ENCODE assay signal across 8 mouse cellular contexts in genomic region chr2:120011462-120012200, GRCm38 (mm10). TPM values are rescaled to one million over a fixed set of nuclear protein-coding genes. Genes with fewer than 3 reads are reported as not detected.
DNase-seq lines count a peak whose midpoint lies in the region; ATAC-seq and TF ChIP-seq lines count a peak whose summit lies in the region.

No protein-coding gene starts in this region.

- peak; percentile 11 to 43 for DNase-seq in spleen, adult 2 months (ENCODE audit: low read depth in 1 of 2, low spot score in 2 of 2)
- no peak for DNase-seq in spleen, adult 12 weeks (ENCODE audit: low spot score)
- DNase-seq in adrenal gland, postnatal 14 days, result peak; percentile 78
- DNase-seq in embryo, embryonic 9.5 days (ENCODE audit: extremely low spot score), result peak; percentile 25
- DNase-seq in heart, postnatal 14 days, result peak; percentile 59 to 75
- DNase-seq in layer of hippocampus, postnatal 14 days (ENCODE audit: low spot score in 2 of 2), result peak; percentile 52 to 59
- DNase-seq in thymus, postnatal 0 days (ENCODE audit: low spot score), result peak; percentile 48

- TF ChIP-seq POLR2A in spleen, adult 2 months (IDR thresholded peaks at IDR 0.05; ENCODE audit: low read depth, low read length), result no peak

- ATAC-seq in megakaryocyte-erythroid progenitor cell, adult 5-6 weeks (replicated peaks; ENCODE audit: low FRiP score, low TSS enrichment, poor library complexity, severe bottlenecking), result peak; percentile 62; the same call in 1 of the 2 replicates

- WGBS in spleen, adult 2 months, result 75% methylated on average over 8 of the region's 8 CpGs

- intact Hi-C loops in heart, postnatal 14 days (cut with DNase I), result loop anchor here (1.0 kb wide), 1 partner anchor 39 kb away; the partner anchor contains the start of gene Mapkbp1

- H3K27ac ChIP-seq in spleen, adult 2 months (ENCODE audit: insufficient read depth, low read length), result no peak overlapping the region

- no peak overlapping the region for H3K4me3 ChIP-seq in spleen, adult 2 months (ENCODE audit: extremely low read depth, insufficient read depth, insufficient read length)

- peak; percentile 35; the same call in 1 of the 2 replicates for TF ChIP-seq CTCF in spleen, adult 2 months (IDR thresholded peaks at IDR 0.05; ENCODE audit: extremely low read depth, insufficient read depth, insufficient read length, insufficient replicate concordance)

- H3K27me3 ChIP-seq in spleen, adult 2 months (ENCODE audit: control insufficient read depth, insufficient read depth, low read length), result no peaks in the 10 kb centered on the region

- H3K36me3 ChIP-seq in spleen, adult 2 months (ENCODE audit: control insufficient read depth, insufficient read depth, low read length), result no peaks in the 10 kb centered on the region

- no peaks in the 10 kb centered on the region for H3K4me1 ChIP-seq in spleen, adult 2 months (ENCODE audit: control insufficient read depth, insufficient read depth, insufficient read length)

RNA-seq across cellular contexts. Expression of gene Jmjd7, which starts 15.7 kb away (rescaled TPM):
- 5.9 and 13.4 TPM in 2 replicates for polyA plus RNA-seq in spleen, adult 2 months (2012; rRNA removed)
- total RNA-seq in adrenal gland, postnatal 14 days (2021), result 8.3 and 12.1 TPM in 2 replicates
- 1 to 10 TPM; 7.5 to 8.8 TPM for total RNA-seq in heart, postnatal 14 days (2021)
- total RNA-seq in layer of hippocampus, postnatal 14 days (2021), result 1 to 10 TPM; 5.3 to 6.3 TPM
- total RNA-seq in megakaryocyte-erythroid progenitor cell, adult 5-6 weeks (2014; fragmentation: Nextera tagmentation), result 11.9 and 30.3 TPM in 2 replicates
- 4.2 and 15.8 TPM in 2 replicates for total RNA-seq in megakaryocyte-erythroid progenitor cell, adult 5-6 weeks (2017)
- polyA plus RNA-seq in thymus, postnatal 0 days (2015; fragmentation: Nextera tagmentation; extraction: Ambion mirVana), result 18.3 and 22.1 TPM in 2 replicates

RNA-seq across cellular contexts. Expression of gene Gm28042, which starts 15.7 kb away (rescaled TPM):
- 5.3 and 7.9 TPM in 2 replicates for polyA plus RNA-seq in spleen, adult 2 months (2012; rRNA removed)
- total RNA-seq in adrenal gland, postnatal 14 days (2021), result 0.85 and 1.2 TPM in 2 replicates
- total RNA-seq in heart, postnatal 14 days (2021), result 1 to 10 TPM; 1.1 to 2.1 TPM
- total RNA-seq in layer of hippocampus, postnatal 14 days (2021), result 1 to 10 TPM; 1.1 to 1.8 TPM
- total RNA-seq in megakaryocyte-erythroid progenitor cell, adult 5-6 weeks (2014; fragmentation: Nextera tagmentation), result 1.3 and 3.8 TPM in 2 replicates
- total RNA-seq in megakaryocyte-erythroid progenitor cell, adult 5-6 weeks (2017), result 0.30 TPM in 1 of 2 replicates, not detected in the other
- polyA plus RNA-seq in thymus, postnatal 0 days (2015; fragmentation: Nextera tagmentation; extraction: Ambion mirVana), result 0.70 and 1.3 TPM in 2 replicates

RNA-seq across cellular contexts. Expression of gene Pla2g4b, which starts 21.6 kb away (rescaled TPM):
- polyA plus RNA-seq in spleen, adult 2 months (2012; rRNA removed), result 6.0 and 8.8 TPM in 2 replicates
- total RNA-seq in adrenal gland, postnatal 14 days (2021), result 2.9 and 4.8 TPM in 2 replicates
- total RNA-seq in heart, postnatal 14 days (2021), result 1 to 10 TPM; 1.9 to 2.5 TPM
- 1 to 10 TPM; 4.9 TPM for total RNA-seq in layer of hippocampus, postnatal 14 days (2021)
- total RNA-seq in megakaryocyte-erythroid progenitor cell, adult 5-6 weeks (2014; fragmentation: Nextera tagmentation), result 8.0 and 10.7 TPM in 2 replicates
- total RNA-seq in megakaryocyte-erythroid progenitor cell, adult 5-6 weeks (2017), result 1.5 and 4.7 TPM in 2 replicates
- 0.33 and 1.1 TPM in 2 replicates for polyA plus RNA-seq in thymus, postnatal 0 days (2015; fragmentation: Nextera tagmentation; extraction: Ambion mirVana)

RNA-seq across cellular contexts. Expression of gene Mapkbp1, which starts 39.1 kb away (rescaled TPM):
- polyA plus RNA-seq in spleen, adult 2 months (2012; rRNA removed), result 6.0 and 7.5 TPM in 2 replicates
- total RNA-seq in adrenal gland, postnatal 14 days (2021), result 13.9 and 17.7 TPM in 2 replicates
- 10 to 100 TPM; 11.0 to 12.2 TPM for total RNA-seq in heart, postnatal 14 days (2021)
- 10 to 100 TPM; 55.3 to 57.7 TPM for total RNA-seq in layer of hippocampus, postnatal 14 days (2021)
- 4.5 and 5.0 TPM in 2 replicates for total RNA-seq in megakaryocyte-erythroid progenitor cell, adult 5-6 weeks (2014; fragmentation: Nextera tagmentation)
- 2.8 and 6.7 TPM in 2 replicates for total RNA-seq in megakaryocyte-erythroid progenitor cell, adult 5-6 weeks (2017)
- 0.68 and 1.2 TPM in 2 replicates for polyA plus RNA-seq in thymus, postnatal 0 days (2015; fragmentation: Nextera tagmentation; extraction: Ambion mirVana)
